Mouse (Mus musculus) neutrophil, adult 59 days (primary cell): Measurements from ENCODE around the gene Gm29423. TPM values are rescaled to one million over a fixed set of nuclear protein-coding genes. Genes with fewer than 3 reads are reported as not detected.

Source experiments
- total RNA-seq, 2 experiments: library from RNA; stranded (reverse); gene quantifications; 1 replicate in 1 of 2; 2 replicates in 1 of 2; pipeline ENCODE4 v1.2.4; 2023

Gm29423 gene
- total RNA-seq: not detected

DNA sequence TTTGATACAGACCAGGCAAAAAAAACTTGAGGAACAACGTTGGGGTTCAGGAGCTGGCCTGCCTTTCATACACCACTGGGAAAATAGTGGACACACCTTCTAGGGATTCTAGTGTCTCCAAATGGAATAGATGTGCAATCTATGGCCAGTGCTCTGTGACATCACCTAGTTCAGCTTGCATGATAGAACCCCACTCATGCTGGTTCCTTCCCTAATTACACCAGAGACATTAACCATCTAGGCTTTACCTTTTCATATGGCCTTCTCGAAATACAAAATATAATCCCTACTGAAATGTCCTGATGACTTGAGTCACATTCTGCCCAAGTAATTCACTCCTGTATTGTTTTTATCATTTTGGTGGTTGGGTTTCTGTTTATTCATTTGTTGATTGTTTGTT, at the start of gene Gm29423, which contains the start of gene Gm29644:
Gm29423 (minus strand) TSS at position 101 of the 400 bp plus-strand sequence.
Gm29644 (minus strand) TSS at position 157 of the 400 bp plus-strand sequence.

DNA sequence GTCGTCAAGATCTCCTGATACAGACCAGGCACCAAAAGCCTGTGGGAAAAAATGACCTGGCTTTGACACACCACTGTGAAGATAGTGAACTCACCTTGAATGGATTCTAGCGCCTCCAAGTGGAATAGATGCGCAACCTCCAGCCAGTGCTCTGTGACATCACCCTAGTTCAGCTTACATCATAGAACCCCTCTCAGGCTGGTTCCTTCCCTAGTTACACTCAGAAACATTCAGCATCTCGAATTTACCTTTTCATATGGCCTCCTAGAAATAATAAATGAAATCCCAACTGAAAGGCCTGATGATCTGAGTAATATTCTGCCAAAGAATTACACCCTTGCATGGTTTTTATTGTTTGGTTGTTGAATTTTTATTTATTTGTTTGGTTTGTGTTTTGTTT, 29.5 kb downstream of the Gm29423 start, which contains the start of gene Gm21118:
Gm21118 (minus strand) TSS at position 101 of the 400 bp plus-strand sequence.

Other genes with a start within 250 kb of the Gm29423 start
- not detected for gene Gm21118, start 29.6 kb downstream of the Gm29423 start, total RNA-seq
- not detected for gene Gm29644, start 56 bp upstream of the Gm29423 start, total RNA-seq
- not detected for gene Gm20888, start 138.6 kb upstream of the Gm29423 start, total RNA-seq